Mouse (Mus musculus) small intestine, adult 2 months (tissue): ENCODE results near the gene Noxo1.

Experiments used
- CTCF ChIP-seq: fragments of 200-500 bp; IDR thresholded peaks from 2 replicates; pipeline ENCODE4 v1.5.1; 2012; ENCODE audit warnings: low read depth, mild to moderate bottlenecking, control low read depth, inconsistent platforms, low read length, moderate library complexity, mixed read lengths; ENCODE audit not compliant: insufficient replicate concordance, insufficient read length; ENCODE audit errors: extremely low read depth
- POLR2A ChIP-seq: fragments of 200-500 bp; IDR thresholded peaks from 2 replicates; pipeline ENCODE4 v1.6.1; 2012; ENCODE audit warnings: low read depth, mild to moderate bottlenecking, control low read depth, inconsistent platforms, low read length, moderate library complexity

- no peak for TF ChIP-seq POLR2A
- TF ChIP-seq CTCF: no peak
Observed at GRCm38 (mm10) chr17:24677500-24678080, 18.4 kb upstream of the Noxo1 start.
